ENCODE assay signal across 8 mouse cellular contexts in the genomic region with DNA sequence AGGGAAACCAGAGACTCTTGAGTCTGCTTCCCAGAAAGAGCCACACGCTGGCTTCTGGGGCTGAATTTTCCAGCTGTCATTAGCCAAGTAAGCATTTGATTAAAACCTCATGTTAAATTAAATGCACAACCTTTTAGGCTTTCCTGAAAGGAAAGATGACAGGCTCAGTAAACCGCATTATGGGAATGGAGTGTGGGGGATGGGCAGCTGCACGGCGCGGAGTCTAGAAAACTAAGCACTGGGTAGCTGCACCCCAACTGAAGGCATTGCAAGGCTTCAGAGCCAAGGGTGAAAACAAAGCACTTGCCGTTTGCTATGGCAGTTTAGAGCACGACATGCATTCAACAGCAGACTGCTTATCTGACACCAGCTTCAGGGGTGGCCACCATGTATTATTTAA. TPM values are rescaled to one million over a fixed set of nuclear protein-coding genes. Genes with fewer than 3 reads are reported as not detected.
DNase-seq lines count a peak whose midpoint lies in the region; ATAC-seq lines count a peak whose summit lies in the region.

No protein-coding gene starts in this region.

- peaks cover 37% of the 10 kb centered on the region for H3K4me1 ChIP-seq in kidney, embryonic 14.5 days (ENCODE audit: control insufficient read depth, insufficient read depth, low read length)
- H3K4me1 ChIP-seq in embryonic facial prominence, embryonic 10.5 days = peaks cover 65% of the 10 kb centered on the region
- H3K4me1 ChIP-seq in hindbrain, embryonic 11.5 days (replicated peaks; ENCODE audit: control insufficient read depth, insufficient read depth, low read length) = 0 out of 2 replicates have a peak, but pooled peaks cover 2% of the 10 kb centered on the region
- H3K4me1 ChIP-seq in midbrain, embryonic 14.5 days (ENCODE audit: control insufficient read depth, insufficient read depth, low read length) = peaks cover 28% of the 10 kb centered on the region

- no peaks in the 10 kb centered on the region for H3K36me3 ChIP-seq in kidney, embryonic 14.5 days (ENCODE audit: control insufficient read depth, insufficient read depth, low read length)
- H3K36me3 ChIP-seq in embryonic facial prominence, embryonic 10.5 days (replicated peaks) = no peaks in the 10 kb centered on the region
- no peaks in the 10 kb centered on the region for H3K36me3 ChIP-seq in hindbrain, embryonic 11.5 days (ENCODE audit: control insufficient read depth, insufficient read depth, low read length)
- no peaks in the 10 kb centered on the region for H3K36me3 ChIP-seq in midbrain, embryonic 14.5 days (ENCODE audit: control insufficient read depth, insufficient read depth, low read length)

- 26% methylated on average over 7 of the region's 7 CpGs for WGBS in kidney, embryonic 14.5 days
- WGBS in embryonic facial prominence, embryonic 10.5 days = 17% methylated on average over 7 of the region's 7 CpGs
- WGBS in hindbrain, embryonic 11.5 days = 26% methylated on average over 7 of the region's 7 CpGs
- WGBS in midbrain, embryonic 14.5 days = 8% methylated on average over 7 of the region's 7 CpGs

- DNase-seq in kidney, adult 8-10 months = no peak
- DNase-seq in embryonic facial prominence, embryonic 10.5 days (ENCODE audit: low spot score) = peak; percentile 66
- peak; percentile 53 for DNase-seq in hindbrain, embryonic 11.5 days (ENCODE audit: low spot score)
- peak; percentile 70 for DNase-seq in midbrain, embryonic 14.5 days
- DNase-seq in spleen, adult 12 weeks (ENCODE audit: low spot score) = no peak
- DNase-seq in ovary, postnatal 10 days (ENCODE audit: low spot score) = no peak
- DNase-seq in frontal cortex, postnatal 10 days (ENCODE audit: low spot score in 2 of 2) = no peak

- peak overlapping the region; percentile 98 for H3K4me2 ChIP-seq in kidney, embryonic 14.5 days (replicated peaks; ENCODE audit: low read depth, low read length)
- H3K4me2 ChIP-seq in hindbrain, embryonic 11.5 days (replicated peaks; ENCODE audit: low read depth, low read length) = peak overlapping the region; percentile 98
- H3K4me2 ChIP-seq in midbrain, embryonic 14.5 days (ENCODE audit: low read length) = peak overlapping the region; percentile 97

- peak overlapping the region; percentile 31; the same call in 1 of the 2 replicates for H3K9ac ChIP-seq in kidney, embryonic 14.5 days (ENCODE audit: low read depth, low read length)
- H3K9ac ChIP-seq in hindbrain, embryonic 11.5 days (ENCODE audit: low read depth, low read length) = peak overlapping the region; percentile 75; the same call in 1 of the 2 replicates
- peak overlapping the region; percentile 41 for H3K9ac ChIP-seq in midbrain, embryonic 14.5 days (replicated peaks; ENCODE audit: low read length)

- H3K27me3 ChIP-seq in kidney, embryonic 14.5 days (ENCODE audit: control insufficient read depth, insufficient read depth, low read length) = no peaks in the 10 kb centered on the region
- H3K27me3 ChIP-seq in embryonic facial prominence, embryonic 10.5 days (replicated peaks; ENCODE audit: low read depth, poor library complexity, severe bottlenecking) = peaks cover 59% of the 10 kb centered on the region
- H3K27me3 ChIP-seq in hindbrain, embryonic 11.5 days (ENCODE audit: control insufficient read depth, insufficient read depth, low read length) = no peaks in the 10 kb centered on the region
- no peaks in the 10 kb centered on the region for H3K27me3 ChIP-seq in midbrain, embryonic 14.5 days (ENCODE audit: control insufficient read depth, insufficient read depth, low read length)

- H3K9me3 ChIP-seq in kidney, embryonic 14.5 days (ENCODE audit: control insufficient read depth, low read length) = no peaks in the 10 kb centered on the region
- H3K9me3 ChIP-seq in embryonic facial prominence, embryonic 10.5 days = no peaks in the 10 kb centered on the region
- no peaks in the 10 kb centered on the region for H3K9me3 ChIP-seq in hindbrain, embryonic 11.5 days (ENCODE audit: control insufficient read depth, low read length)
- H3K9me3 ChIP-seq in midbrain, embryonic 14.5 days (ENCODE audit: control insufficient read depth, low read length) = no peaks in the 10 kb centered on the region

- no peak for ATAC-seq in kidney, embryonic 14.5 days (ENCODE audit: low FRiP score, low TSS enrichment)
- no peak for ATAC-seq in hindbrain, embryonic 11.5 days (ENCODE audit: low FRiP score)
- ATAC-seq in midbrain, embryonic 14.5 days (ENCODE audit: low FRiP score, low TSS enrichment) = no peak

- H3K4me3 ChIP-seq in kidney, embryonic 14.5 days (ENCODE audit: low read length) = peak overlapping the region; percentile 69
- H3K4me3 ChIP-seq in embryonic facial prominence, embryonic 10.5 days = peak overlapping the region; percentile 80
- H3K4me3 ChIP-seq in hindbrain, embryonic 11.5 days (ENCODE audit: low read depth, low read length) = peak overlapping the region; percentile 71
- H3K4me3 ChIP-seq in midbrain, embryonic 14.5 days (replicated peaks; ENCODE audit: low read depth, low read length) = peak overlapping the region; percentile 64

- no peak overlapping the region for H3K27ac ChIP-seq in kidney, embryonic 14.5 days (ENCODE audit: low read depth, low read length)
- H3K27ac ChIP-seq in embryonic facial prominence, embryonic 10.5 days (replicated peaks) = no peak overlapping the region
- no peak overlapping the region for H3K27ac ChIP-seq in hindbrain, embryonic 11.5 days (ENCODE audit: low read depth, low read length)
- no peak overlapping the region for H3K27ac ChIP-seq in midbrain, embryonic 14.5 days (replicated peaks; ENCODE audit: low read depth, low read length)

RNA-seq across cellular contexts. Expression of a gene that starts 2.1 kb away (rescaled TPM):
- 4.9 and 7.6 TPM in 2 replicates for polyA plus RNA-seq in kidney, embryonic 14.5 days (2014; fragmentation: Nextera tagmentation; extraction: Ambion mirVana)
- 9.9 and 13.1 TPM in 2 replicates for polyA plus RNA-seq in embryonic facial prominence, embryonic 10.5 days (2016; fragmentation: Nextera tagmentation; extraction: Ambion mirVana)
- polyA plus RNA-seq in hindbrain, embryonic 11.5 days (2014; fragmentation: Nextera tagmentation; extraction: Ambion mirVana) = 13.9 and 14.6 TPM in 2 replicates
- 8.3 and 10.2 TPM in 2 replicates for polyA plus RNA-seq in midbrain, embryonic 14.5 days (2014; fragmentation: Nextera tagmentation; extraction: Ambion mirVana)

Comparison
In these comparisons a context has a peak if more than half of its experiments do, and no peak if none do; other contexts are left out.
1. DNase-seq: peak in embryonic facial prominence, embryonic 10.5 days (single experiment), hindbrain, embryonic 11.5 days (single experiment) and midbrain, embryonic 14.5 days (single experiment); none in kidney, adult 8-10 months (0 of 2), spleen, adult 12 weeks (single experiment), ovary, postnatal 10 days (single experiment) and frontal cortex, postnatal 10 days (0 of 2).
2. Peak in every context shown above with its lines, with median percentiles within 50 percentile points of each other: H3K4me2 ChIP-seq, H3K4me3 ChIP-seq and H3K9ac ChIP-seq.